Mouse (Mus musculus) ZHBTc4 (cell line): ENCODE results near the gene Gm45844.
"Not testable (repeated sequence)": the region's sequence is repeated elsewhere in the genome, so short reads cannot be mapped to it uniquely, and the experiment has no call there.

Experiments used
- DNase-seq: peaks from one replicate; pipeline ENCODE4 v3.0.0-alpha.2; 2011; ENCODE audit warnings: low read depth, low spot score

The Gm45844 gene

GRCm38 (mm10) chr7:7277966-7278567 lies at the start of gene Gm45844:
Gm45844 (minus strand) TSS chr7:7278289.
- peak; percentile 78 for DNase-seq

- peak; percentile 77 for DNase-seq
These were observed 17.5 kb upstream of the Gm45844 start for GRCm38 (mm10) chr7:7295595-7295994.

- DNase-seq, result no peak
These were observed 3.3 kb upstream of the Gm45844 start for GRCm38 (mm10) chr7:7281383-7281782.

- DNase-seq, result peak; percentile 49
These were observed 533 bp downstream of the Gm45844 start for GRCm38 (mm10) chr7:7277556-7277955.

GRCm38 (mm10) chr7:7247228-7247627 lies 30.9 kb downstream of the Gm45844 start, which contains the start of gene Vmn2r29:
Vmn2r29 (minus strand) TSS chr7:7247328.
- DNase-seq, result not testable (repeated sequence)

- peak; percentile 42 for DNase-seq
These were observed 68.6 kb downstream of the Gm45844 start, which contains the start of gene Zfp772 for GRCm38 (mm10) chr7:7209313-7210151. Zfp772 (minus strand) TSS chr7:7209998.

GRCm38 (mm10) chr7:7188191-7188942 lies 89.7 kb downstream of the Gm45844 start:
- peak; percentile 85 for DNase-seq

GRCm38 (mm10) chr7:7187417-7188190 lies 90.5 kb downstream of the Gm45844 start:
- no peak for DNase-seq

- DNase-seq, result no peak
These were observed 92.2 kb downstream of the Gm45844 start for GRCm38 (mm10) chr7:7185897-7186296.

GRCm38 (mm10) chr7:7171227-7172147 lies 106.6 kb downstream of the Gm45844 start, which contains the start of gene Zfp418:
Zfp418 (plus strand) TSS chr7:7171330.
- peak; percentile 79 for DNase-seq
